Mouse (Mus musculus) monocyte, adult 5-6 weeks (primary cell): Measurements from ENCODE around the gene Eddm3b. TPM values are rescaled to one million over a fixed set of nuclear protein-coding genes. Genes with fewer than 3 reads are reported as not detected.

Experiments
- ATAC-seq: fragments of 153-309, 156-312 bp; replicated peaks from 2 replicates; pipeline ENCODE4 v1.8.0; 2017; ENCODE audit warnings: mild to moderate bottlenecking; ENCODE audit not compliant: low TSS enrichment, insufficient number of reproducible peaks, severe bottlenecking, poor library complexity, low FRiP score
- total RNA-seq: library from RNA; stranded (forward); fragments of 200-1000, 200-491, 200-594 nt; gene quantifications from 3 replicates; pipeline ENCODE4 v1.2.3, GENCODE M21; 2017

Eddm3b gene
- total RNA-seq, 1 experiment from 2014 or later, result not detected

GRCm38 (mm10) chr14:51165435-51165834, 51.2 kb downstream of the Eddm3b start:
- ATAC-seq, result no peak

- ATAC-seq, result peak; percentile 66
Measured at GRCm38 (mm10) chr14:51166068-51166467, 51.8 kb downstream of the Eddm3b start.

Other genes with a start within 250 kb of the Eddm3b start
- 60.9 to 144 TPM (median 125 TPM) in 3 replicates for gene Tep1, start 243.9 kb upstream of the Eddm3b start, total RNA-seq
- gene Klhl33, start 216.9 kb upstream of the Eddm3b start, total RNA-seq, result not detected in 3 replicates
- 51.7 to 66.4 TPM (median 58.2 TPM) in 3 replicates for gene Osgep, start 189.5 kb upstream of the Eddm3b start, total RNA-seq
- 8.5 to 22.9 TPM (median 11.7 TPM) in 3 replicates for gene Apex1, start 189.5 kb upstream of the Eddm3b start, total RNA-seq
- 34.7 to 50.0 TPM (median 44.9 TPM) in 3 replicates for gene Pip4p1, start 183.6 kb upstream of the Eddm3b start, total RNA-seq
- gene Pnp, start 183.3 kb upstream of the Eddm3b start, total RNA-seq, result 61.9 to 69.4 TPM (median 68.2 TPM) in 3 replicates
- 8.7 to 29.0 TPM (median 10.8 TPM) in 3 replicates for gene Gm49342, start 169.9 kb upstream of the Eddm3b start, total RNA-seq
- 1.9 to 3.0 TPM (median 1.9 TPM) in 3 replicates for gene Pnp2, start 158.4 kb upstream of the Eddm3b start, total RNA-seq
- not detected in 3 replicates for gene Rnase10, start 106.7 kb upstream of the Eddm3b start, total RNA-seq
- not detected in 3 replicates for gene Rnase9, start 72.6 kb upstream of the Eddm3b start, total RNA-seq
- gene Rnase11, start 64.3 kb upstream of the Eddm3b start, total RNA-seq, result not detected in 3 replicates
- 1.1 TPM in 1 of 3 replicates, not detected in the others for gene Rnase12, start 56.8 kb upstream of the Eddm3b start, total RNA-seq
- gene Olfr750, start 40.0 kb upstream of the Eddm3b start, total RNA-seq, result not detected in 3 replicates
- gene Rnase4, start 23.3 kb upstream of the Eddm3b start, total RNA-seq, result 10.2 to 19.2 TPM (median 14.1 TPM) in 3 replicates
- 0.75 to 1.2 TPM in 2 of 3 replicates, not detected in the other for gene Ang, start 23.3 kb upstream of the Eddm3b start, total RNA-seq
- gene Rnase6, start 9.5 kb downstream of the Eddm3b start, total RNA-seq, result 198 to 426 TPM (median 345 TPM) in 3 replicates
- not detected in 3 replicates for gene Rnase1, start 32.4 kb downstream of the Eddm3b start, total RNA-seq
- not detected in 3 replicates for gene Rnase2b, start 47.8 kb downstream of the Eddm3b start, total RNA-seq
- not detected in 3 replicates for gene Ang2, start 84.7 kb downstream of the Eddm3b start, total RNA-seq
- not detected in 3 replicates for gene Ear14, start 89.0 kb downstream of the Eddm3b start, total RNA-seq
- not detected in 3 replicates for gene Rnase2a, start 141.7 kb downstream of the Eddm3b start, total RNA-seq
- gene Gm7247, start 247.3 kb downstream of the Eddm3b start, total RNA-seq, result not detected in 3 replicates